Mouse (Mus musculus) myocyte (in vitro differentiated cells): ENCODE data around the gene Cmpk1.

Experiments used
- CEBPB ChIP-seq: IDR thresholded peaks from 2 replicates; pipeline ENCODE4 v1.6.1; 2011; ENCODE audit warnings: mild to moderate bottlenecking, moderate library complexity; ENCODE audit not compliant: poor library complexity, insufficient read depth, severe bottlenecking
- MAX ChIP-seq: IDR thresholded peaks from one replicate; pipeline ENCODE4 v1.6.1; 2011; ENCODE audit warnings: low read depth, mild to moderate bottlenecking, control low read depth
- MYOD1 ChIP-seq, 3 experiments: IDR thresholded peaks; one replicate each; pipeline ENCODE4 v1.6.1; 2011; ENCODE audit warnings: control low read depth in 2 of 3, low read depth in 2 of 3, mild to moderate bottlenecking in 2 of 3, moderate library complexity in 1 of 3; ENCODE audit not compliant: insufficient read length in 2 of 3, control insufficient read depth in 1 of 3
- MYOG ChIP-seq, 3 experiments: IDR thresholded peaks; one replicate each; pipeline ENCODE4 v1.6.1; 2011; ENCODE audit warnings: control low read depth in 2 of 3, low read depth in 2 of 3, mild to moderate bottlenecking in 2 of 3; ENCODE audit not compliant: insufficient read length in 2 of 3, control insufficient read depth in 1 of 3, insufficient read depth in 1 of 3
- POLR2A ChIP-seq: IDR thresholded peaks from one replicate; pipeline ENCODE4 v1.6.1; 2011; ENCODE audit warnings: low read depth, mild to moderate bottlenecking, control low read depth, moderate library complexity; ENCODE audit not compliant: insufficient read length
- POLR2AphosphoS2 ChIP-seq: IDR thresholded peaks from one replicate; pipeline ENCODE4 v1.6.1; 2011; ENCODE audit warnings: low read depth, control low read depth; ENCODE audit not compliant: insufficient read length
- REST ChIP-seq: IDR thresholded peaks from one replicate; pipeline ENCODE4 v1.6.1; 2011; ENCODE audit warnings: mild to moderate bottlenecking, control low read depth, moderate library complexity; ENCODE audit not compliant: insufficient read depth, insufficient read length

GRCm38 (mm10) chr4:114937459-114938047, 49.5 kb downstream of the Cmpk1 start:
- TF ChIP-seq POLR2A (no peak), POLR2AphosphoS2 (no peak), MYOG (IDR thresholded peaks at IDR 0.05; ENCODE audit: control insufficient read depth in 1 of 3, insufficient read depth in 1 of 3, insufficient read length in 2 of 3, low read depth in 2 of 3) (peak in 2 of 3 experiments; percentile 85 to 93), CEBPB (no peak), REST (no peak), MAX (no peak), MYOD1 (IDR thresholded peaks at IDR 0.05; ENCODE audit: control insufficient read depth in 1 of 3, insufficient read length in 2 of 3, low read depth in 2 of 3) (peak; percentile 73 to 89 (median 88))
